26 mouse cellular contexts compared by ENCODE assay signal in genomic region chr11:62415026-62415425, GRCm38 (mm10).
"Had no signal": no experiment of that assay in that cellular context is flagged by ENCODE, and none has a peak within 500 bp of the region (broad histone marks: within the 10 kb centered on the region; RNA-seq: fewer than 3 reads in every experiment).

No protein-coding gene starts in this region.

- H3K9ac ChIP-seq: embryonic facial prominence, embryonic 12.5 days; embryonic facial prominence, embryonic 13.5 days; embryonic facial prominence, embryonic 15.5 days; forebrain, embryonic 12.5 days; forebrain, embryonic 13.5 days; forebrain, embryonic 15.5 days; forebrain, postnatal 0 days had no signal

- DNase-seq: cerebellum, adult 9-10 months; cerebellum, adult 9-11 months; cerebellum, postnatal 10 days; cerebellum, postnatal 14 days; cerebellum, postnatal 25 days; cerebellum, postnatal 36 days; embryo, embryonic 11 days; forebrain, postnatal 0 days; gastrocnemius, adult 2 months; gastrocnemius, postnatal 10 days; gastrocnemius, postnatal 14 days; gastrocnemius, postnatal 25 days; gastrocnemius, postnatal 36 days; heart, adult 18-20 months; heart, adult 2 months had no signal

- H3K4me3 ChIP-seq: embryonic facial prominence, embryonic 10.5 days; embryonic facial prominence, embryonic 12.5 days; embryonic facial prominence, embryonic 13.5 days; embryonic facial prominence, embryonic 15.5 days; erythroblast, embryonic 14.5 days; forebrain, embryonic 10.5 days; forebrain, embryonic 12.5 days; forebrain, embryonic 13.5 days; forebrain, embryonic 15.5 days; gastrocnemius, adult 2 months; heart, adult 2 months had no signal

- H3K4me1 ChIP-seq: embryonic facial prominence, embryonic 10.5 days; embryonic facial prominence, embryonic 12.5 days; embryonic facial prominence, embryonic 13.5 days; embryonic facial prominence, embryonic 15.5 days; forebrain, embryonic 10.5 days; forebrain, embryonic 12.5 days; forebrain, embryonic 13.5 days; forebrain, embryonic 15.5 days had no signal

- H3K9me3 ChIP-seq: embryonic facial prominence, embryonic 10.5 days; embryonic facial prominence, embryonic 12.5 days; embryonic facial prominence, embryonic 13.5 days; embryonic facial prominence, embryonic 15.5 days; forebrain, embryonic 10.5 days; forebrain, embryonic 12.5 days; forebrain, embryonic 13.5 days; forebrain, embryonic 15.5 days had no signal

- H3K27me3 ChIP-seq: embryonic facial prominence, embryonic 12.5 days; embryonic facial prominence, embryonic 13.5 days; embryonic facial prominence, embryonic 15.5 days; forebrain, embryonic 12.5 days; forebrain, embryonic 13.5 days; forebrain, embryonic 15.5 days had no signal

- ATAC-seq: forebrain, embryonic 13.5 days; forebrain, embryonic 14.5 days; forebrain, embryonic 15.5 days; forebrain, embryonic 16.5 days; forebrain, postnatal 0 days had no signal

- H3K27ac ChIP-seq: embryonic facial prominence, embryonic 10.5 days; embryonic facial prominence, embryonic 12.5 days; embryonic facial prominence, embryonic 13.5 days; embryonic facial prominence, embryonic 15.5 days; forebrain, embryonic 10.5 days; forebrain, embryonic 12.5 days; forebrain, embryonic 13.5 days; forebrain, embryonic 15.5 days; gastrocnemius, adult 2 months; heart, adult 2 months had no signal

- H3K4me2 ChIP-seq: embryonic facial prominence, embryonic 12.5 days; embryonic facial prominence, embryonic 13.5 days; embryonic facial prominence, embryonic 15.5 days; forebrain, embryonic 12.5 days; forebrain, embryonic 13.5 days; forebrain, embryonic 15.5 days had no signal
